Mouse (Mus musculus) heart, embryonic 14.5 days (tissue): ENCODE data around the gene Il4i1. TPM values are rescaled to one million over a fixed set of nuclear protein-coding genes. Genes with fewer than 3 reads are reported as not detected.
A peak's percentile ranks its signal among the peaks of the same experiment; 100 is the strongest.

Experiments
- ATAC-seq: fragments of 200-750 bp; cut with Nextera tagmentation; 2 replicates; pipeline ENCODE4 v1.8.0; 2017; ENCODE audit warnings: low read depth, moderate TSS enrichment; ENCODE audit not compliant: insufficient number of reproducible peaks, insufficient read depth, low FRiP score
- H3K27ac ChIP-seq, 2 experiments: fragments of 200-500 bp in 1 of 2; fragments of 300-500 bp in 1 of 2; sonication (generic) in 1 of 2; replicated peaks in 1 of 2; 2 replicates each; pipeline ENCODE4 v1.5.1; 2012 to 2014; ENCODE audit warnings: low read depth in 2 of 2, low read length in 2 of 2, control low read depth in 1 of 2, mild to moderate bottlenecking in 1 of 2, mixed read lengths in 1 of 2; ENCODE audit not compliant: control insufficient read depth in 1 of 2, insufficient read depth in 1 of 2
- H3K27me3 ChIP-seq: fragments of 300-500 bp; sonication (generic); 2 replicates; pipeline ENCODE4 v1.6.1; 2014; ENCODE audit warnings: mild to moderate bottlenecking, low read length, control low read depth; ENCODE audit not compliant: control insufficient read depth, insufficient read depth
- H3K36me3 ChIP-seq: fragments of 300-500 bp; sonication (generic); 2 replicates; pipeline ENCODE4 v1.6.1; 2014; ENCODE audit warnings: mild to moderate bottlenecking, control low read depth, low read length, mixed read lengths; ENCODE audit not compliant: control insufficient read depth, insufficient read depth
- H3K4me1 ChIP-seq, 2 experiments: fragments of 200-500 bp in 1 of 2; fragments of 300-500 bp in 1 of 2; sonication (generic) in 1 of 2; 2 replicates each; pipeline ENCODE4 v1.6.1; 2012 to 2014; ENCODE audit warnings: low read length in 2 of 2, control low read depth in 1 of 2, mixed read lengths in 1 of 2; ENCODE audit not compliant: control insufficient read depth in 2 of 2, insufficient read depth in 2 of 2
- H3K4me2 ChIP-seq: fragments of 300-500 bp; sonication (generic); 2 replicates; pipeline ENCODE4 v1.6.1; 2014; ENCODE audit warnings: mild to moderate bottlenecking, low read length
- H3K4me3 ChIP-seq, 2 experiments: fragments of 200-500 bp in 1 of 2; fragments of 300-500 bp in 1 of 2; sonication (generic) in 1 of 2; 2 replicates each; pipeline ENCODE4 v1.5.1; 2012 to 2014; ENCODE audit warnings: low read length in 2 of 2, mild to moderate bottlenecking in 2 of 2, control low read depth in 1 of 2, low read depth in 1 of 2, moderate library complexity in 1 of 2; ENCODE audit not compliant: control insufficient read depth in 1 of 2, insufficient read depth in 1 of 2
- H3K9ac ChIP-seq: fragments of 300-500 bp; sonication (generic); 2 replicates; pipeline ENCODE4 v1.6.1; 2014; ENCODE audit warnings: mild to moderate bottlenecking, low read length
- H3K9me3 ChIP-seq: fragments of 300-500 bp; sonication (generic); 2 replicates; pipeline ENCODE4 v1.6.1; 2016; ENCODE audit warnings: low read length, control low read depth; ENCODE audit not compliant: control insufficient read depth
- WGBS: fragments of 180-500 bp; shearing (Covaris S2); extraction: QIAGEN DNeasy Blood & Tissue Kit; methylation state at CpG from one replicate; pipeline ENCODE4 v1.1.7; 2014; 5-methylcytosine and 5-hydroxymethylcytosine counted together
- polyA plus RNA-seq: library from polyadenylated mRNA; unstranded; fragments of >200 nt; fragmentation: Nextera tagmentation; extraction: Ambion mirVana; gene quantifications from 2 replicates; pipeline ENCODE4 v1.2.1, GENCODE M21; 2014

Gene Il4i1
- polyA plus RNA-seq, 1 experiment from 2014 or later = 0.91 TPM

GRCm38 (mm10) chr7:44828706-44829105 is 12.5 kb downstream of the Il4i1 start:
- ATAC-seq = no peak
- WGBS = 92% methylated on average over 5 of the region's 5 CpGs
- peaks cover 0 to 19% of the 10 kb centered on the region in 2 experiments; a peak in 1 of 4 replicates for H3K4me1 ChIP-seq
- H3K36me3 ChIP-seq = peaks cover 52% of the 10 kb centered on the region
- no peak overlapping the region for H3K4me3 ChIP-seq
- H3K27me3 ChIP-seq = no peaks in the 10 kb centered on the region
- H3K9ac ChIP-seq = no peak overlapping the region
- no peak overlapping the region for H3K27ac ChIP-seq
- no peaks in the 10 kb centered on the region for H3K9me3 ChIP-seq
- no peak overlapping the region for H3K4me2 ChIP-seq

DNA sequence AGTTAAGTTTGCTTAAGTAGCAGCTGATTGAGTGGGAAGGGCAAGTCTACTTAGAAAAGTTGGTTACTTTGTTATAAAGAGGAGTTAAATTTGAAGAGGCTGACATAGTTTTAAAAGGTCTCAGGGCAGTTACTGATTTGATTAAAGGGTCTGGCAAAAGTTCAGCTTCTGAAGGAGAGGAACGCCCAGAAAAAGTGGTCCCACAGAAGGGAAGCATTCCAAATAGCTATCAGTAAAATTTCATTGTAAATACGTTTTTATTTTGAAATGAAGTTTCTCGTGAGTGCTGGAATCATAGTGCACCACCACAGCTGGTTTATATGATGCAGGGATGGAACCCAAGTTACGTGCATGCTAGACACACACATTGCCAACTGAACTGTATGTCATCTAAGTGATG is 16.6 kb downstream of the Il4i1 start:
- 68% methylated on average over 4 of the region's 4 CpGs for WGBS
- Histone ChIP-seq H3K27ac (no peak overlapping the region), H3K4me1 (0 out of 4 replicates have a peak, but pooled peaks cover 2 to 5% of the 10 kb centered on the region in 2 experiments), H3K36me3 (peaks cover 46% of the 10 kb centered on the region), H3K27me3 (no peaks in the 10 kb centered on the region), H3K4me2 (no peak overlapping the region), H3K9me3 (no peaks in the 10 kb centered on the region), H3K9ac (no peak overlapping the region), H3K4me3 (no peak overlapping the region)
- ATAC-seq = no peak

DNA sequence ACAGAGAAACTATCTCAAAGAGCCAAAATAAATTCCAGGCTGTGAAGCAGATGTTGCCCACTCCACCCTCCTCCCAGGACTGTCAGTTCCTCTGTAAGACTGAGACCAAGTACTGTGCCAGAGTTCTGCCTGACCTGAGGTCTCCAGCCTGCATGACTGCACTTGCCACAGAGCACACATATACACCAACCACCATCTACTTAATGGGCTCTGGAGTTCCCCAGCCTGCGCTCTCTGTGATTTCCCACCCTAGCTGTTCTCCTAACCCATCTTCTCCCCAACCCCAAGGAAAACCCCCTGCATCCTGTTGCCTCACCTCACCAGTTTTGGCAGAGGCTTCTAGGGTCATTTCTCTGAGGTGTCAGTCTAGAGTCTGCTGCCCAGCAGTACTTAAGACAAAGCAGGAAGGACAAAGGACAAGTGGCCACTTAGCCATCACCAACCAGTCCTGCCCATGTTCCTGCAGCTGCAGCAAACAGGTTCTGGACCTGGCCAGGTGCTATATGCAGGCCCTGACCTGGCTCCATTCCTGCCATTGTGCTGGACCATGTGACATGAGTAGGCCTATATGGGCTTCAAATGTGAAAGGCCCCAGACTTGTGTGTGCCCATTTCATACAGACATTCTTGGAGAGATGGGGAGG is 19.3 kb downstream of the Il4i1 start:
- no peak overlapping the region for H3K9ac ChIP-seq
- no peaks in the 10 kb centered on the region for H3K9me3 ChIP-seq
- no peak overlapping the region for H3K4me3 ChIP-seq
- ATAC-seq = no peak
- no peak overlapping the region for H3K27ac ChIP-seq
- peaks cover 8% of the 10 kb centered on the region for H3K27me3 ChIP-seq
- peaks cover 12 to 17% of the 10 kb centered on the region in 2 experiments for H3K4me1 ChIP-seq
- H3K4me2 ChIP-seq = no peak overlapping the region
- 88% methylated on average over 1 of the region's 1 CpGs for WGBS
- peaks cover 21% of the 10 kb centered on the region for H3K36me3 ChIP-seq

- Histone ChIP-seq H3K27me3 (peaks cover 13% of the 10 kb centered on the region), H3K36me3 (peaks cover 21% of the 10 kb centered on the region), H3K4me2 (no peak overlapping the region), H3K4me1 (peaks cover 12 to 17% of the 10 kb centered on the region in 2 experiments), H3K4me3 (no peak overlapping the region), H3K27ac (no peak overlapping the region), H3K9me3 (no peaks in the 10 kb centered on the region), H3K9ac (no peak overlapping the region)
- 42% methylated on average over 3 of the region's 3 CpGs for WGBS
- no peak for ATAC-seq
Observed at GRCm38 (mm10) chr7:44836016-44836404, 19.8 kb downstream of the Il4i1 start.

- Histone ChIP-seq H3K9ac (no peak overlapping the region), H3K27me3 (peaks cover 13% of the 10 kb centered on the region), H3K4me2 (no peak overlapping the region), H3K9me3 (no peaks in the 10 kb centered on the region), H3K4me1 (peaks cover 12 to 17% of the 10 kb centered on the region in 2 experiments), H3K27ac (no peak overlapping the region), H3K36me3 (peaks cover 21% of the 10 kb centered on the region), H3K4me3 (no peak overlapping the region)
- no peak for ATAC-seq
- WGBS = 83% methylated on average over 9 of the region's 9 CpGs
Observed at GRCm38 (mm10) chr7:44836423-44837053, 20.4 kb downstream of the Il4i1 start.

GRCm38 (mm10) chr7:44838073-44838472 is 21.9 kb downstream of the Il4i1 start:
- H3K27me3 ChIP-seq = peaks cover 13% of the 10 kb centered on the region
- ATAC-seq = no peak
- no peak overlapping the region for H3K4me2 ChIP-seq
- no peak overlapping the region for H3K4me3 ChIP-seq
- H3K27ac ChIP-seq = no peak overlapping the region
- H3K9me3 ChIP-seq = no peaks in the 10 kb centered on the region
- no peak overlapping the region for H3K9ac ChIP-seq
- H3K4me1 ChIP-seq = peaks cover 12% of the 10 kb centered on the region in 2 experiments
- 79% methylated on average over 6 of the region's 6 CpGs for WGBS
- peaks cover 29% of the 10 kb centered on the region for H3K36me3 ChIP-seq

- H3K36me3 ChIP-seq = peaks cover 39% of the 10 kb centered on the region
- H3K27me3 ChIP-seq = peaks cover 13% of the 10 kb centered on the region
- peaks cover 12% of the 10 kb centered on the region in 2 experiments for H3K4me1 ChIP-seq
- ATAC-seq = no peak
- 26% methylated on average over 11 of the region's 11 CpGs for WGBS
- H3K9ac ChIP-seq = peak overlapping the region; percentile 60
- no peak overlapping the region for H3K27ac ChIP-seq
- peak overlapping the region; percentile 28 to 35; a peak in 3 of 4 replicates for H3K4me3 ChIP-seq
- no peaks in the 10 kb centered on the region for H3K9me3 ChIP-seq
- H3K4me2 ChIP-seq = peak overlapping the region; percentile 70
Observed at GRCm38 (mm10) chr7:44839171-44839490, 22.9 kb downstream of the Il4i1 start.
